Comparison of ENCODE assay signal across 8 mouse cellular contexts in genomic region chr2:118256621-118257053, GRCm38 (mm10). TPM values are rescaled to one million over a fixed set of nuclear protein-coding genes. Genes with fewer than 3 reads are reported as not detected.
DNase-seq lines count a peak whose midpoint lies in the region; ATAC-seq lines count a peak whose summit lies in the region.

TSS of gene Fsip1 (minus strand) at chr2:118256966.

- ATAC-seq in megakaryocyte-erythroid progenitor cell, adult 5-6 weeks (replicated peaks; ENCODE audit: low FRiP score, low TSS enrichment, poor library complexity, severe bottlenecking), result peak; percentile 99

- intact Hi-C loops in left cerebral cortex, postnatal 14 days (cut with DNase I), result no loop called here

- DNase-seq in T-cell, adult 2 months (ENCODE audit: low spot score), result peak; percentile 87
- DNase-seq in embryo, embryonic 10 days (ENCODE audit: low spot score), result peak; percentile 93
- DNase-seq in gastrocnemius, postnatal 10 days, result peak; percentile 52
- DNase-seq in induced T-regulatory cell, adult 2 months (ENCODE audit: low read depth), result peak; percentile 88
- DNase-seq in left cerebral cortex, postnatal 14 days (ENCODE audit: low spot score in 2 of 2), result peak; percentile 72 to 85
- DNase-seq in right cerebral cortex, postnatal 14 days, result peak; percentile 80
- DNase-seq in urinary bladder, postnatal 4 days (ENCODE audit: low spot score in 2 of 2), result peak; percentile 46 to 67

RNA-seq across cellular contexts. Expression of gene Fsip1, which starts in this region (rescaled TPM):
- not detected for total RNA-seq in gastrocnemius, postnatal 10 days (2021)
- total RNA-seq in left cerebral cortex, postnatal 14 days (2021), result under 1 TPM; 0.66 to 0.77 TPM
- 0.76 TPM in 1 of 2 replicates, not detected in the other for total RNA-seq in megakaryocyte-erythroid progenitor cell, adult 5-6 weeks (2014; fragmentation: Nextera tagmentation)
- not detected in 2 replicates for total RNA-seq in megakaryocyte-erythroid progenitor cell, adult 5-6 weeks (2017)

Comparison
In these comparisons a context has a peak if more than half of its experiments do, and no peak if none do; other contexts are left out.
1. Peak in every context shown above with its lines: DNase-seq and ATAC-seq.
2. Peak in DNase-seq in gastrocnemius, postnatal 10 days; RNA of the gene not detected or under 1 TPM.
3. Peak in DNase-seq in left cerebral cortex, postnatal 14 days; RNA of the gene not detected or under 1 TPM.
4. Peak in ATAC-seq in megakaryocyte-erythroid progenitor cell, adult 5-6 weeks; RNA of the gene not detected or under 1 TPM.